In genomic region chr7:127016971-127017949, GRCm38 (mm10) we compare ENCODE assay signal across 8 mouse cellular contexts. TPM values are rescaled to one million over a fixed set of nuclear protein-coding genes. Genes with fewer than 3 reads are reported as not detected.
DNase-seq lines count a peak whose midpoint lies in the region; ATAC-seq and TF ChIP-seq lines count a peak whose summit lies in the region.

Gene Pagr1a, minus strand, starts transcription at chr7:127017352.

- H3K27me3 ChIP-seq in kidney, embryonic 14.5 days (ENCODE audit: control insufficient read depth, insufficient read depth, low read length): no peaks in the 10 kb centered on the region
- H3K27me3 ChIP-seq in limb, embryonic 15.5 days: no peaks in the 10 kb centered on the region

- peak; percentile 100 for DNase-seq in A20 (ENCODE audit: low read depth, low spot score)
- peak; percentile 96 to 97 for DNase-seq in heart, adult 9 months (ENCODE audit: low spot score in 2 of 2)
- DNase-seq in monocyte, adult 2 months (ENCODE audit: low read depth in 1 of 2, low spot score in 2 of 2): peak; percentile 90 to 93
- peak; percentile 97 to 98 for DNase-seq in spleen, postnatal 36 days (ENCODE audit: low spot score in 2 of 2)

- H3K27ac ChIP-seq in bone marrow macrophage, adult 2 months (ENCODE audit: insufficient read depth, low read depth, low read length): peak within 1 kb of the TSS; percentile 84
- H3K27ac ChIP-seq in embryonic fibroblast, embryonic 13.5 days (ENCODE audit: insufficient read depth, low read length): peak within 1 kb of the TSS; percentile 85
- peak within 1 kb of the TSS; percentile 82 for H3K27ac ChIP-seq in kidney, embryonic 14.5 days (ENCODE audit: low read depth, low read length)
- H3K27ac ChIP-seq in limb, embryonic 15.5 days: peak within 1 kb of the TSS; percentile 97

- no peak for TF ChIP-seq POLR2A in bone marrow macrophage, adult 2 months (IDR thresholded peaks at IDR 0.05; ENCODE audit: borderline replicate concordance, low read depth, low read length)
- TF ChIP-seq POLR2A in embryonic fibroblast, embryonic 13.5 days (IDR thresholded peaks at IDR 0.05; ENCODE audit: low read depth, low read length): peak; percentile 76

- H3K9me3 ChIP-seq in kidney, embryonic 14.5 days (ENCODE audit: control insufficient read depth, low read length): no peaks in the 10 kb centered on the region
- no peaks in the 10 kb centered on the region for H3K9me3 ChIP-seq in limb, embryonic 15.5 days

- peak within 1 kb of the TSS; percentile 75 for H3K4me2 ChIP-seq in kidney, embryonic 14.5 days (replicated peaks; ENCODE audit: low read depth, low read length)
- peak within 1 kb of the TSS; percentile 86 for H3K4me2 ChIP-seq in limb, embryonic 15.5 days

- peak; percentile 99 for TF ChIP-seq CTCF in bone marrow macrophage, adult 2 months (IDR thresholded peaks at IDR 0.05; ENCODE audit: low read depth, low read length)
- TF ChIP-seq CTCF in embryonic fibroblast, embryonic 13.5 days (IDR thresholded peaks at IDR 0.05; ENCODE audit: borderline replicate concordance, insufficient read depth, low read length): peak; percentile 55; the same call in 1 of the 2 replicates

- ATAC-seq in kidney, embryonic 14.5 days (ENCODE audit: low FRiP score, low TSS enrichment): peak; percentile 74
- ATAC-seq in limb, embryonic 15.5 days (ENCODE audit: insufficient number of reproducible peaks, low FRiP score, low TSS enrichment, low read depth): peak; percentile 85

- H3K9ac ChIP-seq in kidney, embryonic 14.5 days (ENCODE audit: low read depth, low read length): peak within 1 kb of the TSS; percentile 70
- peak within 1 kb of the TSS; percentile 76 for H3K9ac ChIP-seq in limb, embryonic 15.5 days

- H3K4me1 ChIP-seq in bone marrow macrophage, adult 2 months (ENCODE audit: control insufficient read depth, insufficient read depth, low read length): peaks cover 27% of the 10 kb centered on the region
- H3K4me1 ChIP-seq in embryonic fibroblast, embryonic 13.5 days (ENCODE audit: control insufficient read depth, insufficient read depth, low read length): peaks cover 8% of the 10 kb centered on the region
- H3K4me1 ChIP-seq in kidney, embryonic 14.5 days (ENCODE audit: control insufficient read depth, insufficient read depth, low read length): peaks cover 56% of the 10 kb centered on the region
- peaks cover 71% of the 10 kb centered on the region for H3K4me1 ChIP-seq in limb, embryonic 15.5 days

- peak within 1 kb of the TSS; percentile 74 for H3K4me3 ChIP-seq in bone marrow macrophage, adult 2 months (ENCODE audit: insufficient read depth, low read length)
- H3K4me3 ChIP-seq in embryonic fibroblast, embryonic 13.5 days (ENCODE audit: insufficient read depth, low read length): peak within 1 kb of the TSS; percentile 73
- peak within 1 kb of the TSS; percentile 53 for H3K4me3 ChIP-seq in kidney, embryonic 14.5 days (ENCODE audit: low read length)
- H3K4me3 ChIP-seq in limb, embryonic 15.5 days: peak within 1 kb of the TSS; percentile 70

- WGBS in kidney, embryonic 14.5 days: 4% methylated on average over 39 of the region's 39 CpGs
- WGBS in limb, embryonic 15.5 days: 2% methylated on average over 39 of the region's 39 CpGs

- peaks cover 21% of the 10 kb centered on the region for H3K36me3 ChIP-seq in kidney, embryonic 14.5 days (ENCODE audit: control insufficient read depth, insufficient read depth, low read length)
- peaks cover 34% of the 10 kb centered on the region for H3K36me3 ChIP-seq in limb, embryonic 15.5 days

RNA-seq across cellular contexts. Expression of gene Pagr1a, which starts in this region (rescaled TPM):
- polyA plus RNA-seq in bone marrow macrophage, adult 2 months (2012; ENCODE audit: insufficient read depth, insufficient read length, missing spikeins): 20.3 and 22.2 TPM in 2 replicates
- polyA plus RNA-seq in embryonic fibroblast, embryonic 13.5 days (2011; ENCODE audit: insufficient read length, low read depth, missing spikeins): 14.0 and 14.3 TPM in 2 replicates
- polyA plus RNA-seq in kidney, embryonic 14.5 days (2014; fragmentation: Nextera tagmentation; extraction: Ambion mirVana): 41.3 and 89.2 TPM in 2 replicates
- 46.7 and 85.6 TPM in 2 replicates for polyA plus RNA-seq in limb, embryonic 15.5 days (2015; fragmentation: Nextera tagmentation; extraction: Ambion mirVana)

Comparison
In these comparisons a context has a peak if more than half of its experiments do, and no peak if none do; other contexts are left out.
1. Peak in every context shown above with its lines: DNase-seq, ATAC-seq, H3K4me3 ChIP-seq and H3K27ac ChIP-seq.